ENCODE assay signal across 18 mouse cellular contexts in the genomic region with DNA sequence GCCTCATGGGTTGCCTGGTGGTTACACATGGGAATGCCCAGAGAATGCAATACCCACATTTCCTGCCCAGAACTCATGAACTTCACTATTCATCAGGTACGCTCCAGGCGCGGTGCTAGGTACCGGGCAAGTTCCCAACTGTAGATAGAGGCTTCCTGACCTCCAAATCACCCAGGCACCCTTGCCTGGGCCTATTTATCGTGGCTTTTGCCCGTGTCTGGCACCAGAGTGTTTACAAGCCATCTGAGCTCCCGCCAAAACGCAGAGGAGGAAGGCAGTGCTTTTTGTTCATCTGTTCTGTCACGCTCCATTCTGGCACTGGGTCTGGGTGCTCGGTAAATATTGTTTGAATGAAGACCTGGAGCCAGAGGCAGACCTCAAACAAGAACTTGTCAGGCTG. TPM values are rescaled to one million over a fixed set of nuclear protein-coding genes. Genes with fewer than 3 reads are reported as not detected.
"Had no signal": no experiment of that assay in that cellular context is flagged by ENCODE, and none has a peak within 500 bp of the region (broad histone marks: within the 10 kb centered on the region; RNA-seq: fewer than 3 reads in every experiment).

No protein-coding gene starts in this region.

- ATAC-seq: intestine, postnatal 0 days; liver, embryonic 12.5 days had no signal

- H3K9ac ChIP-seq: liver, embryonic 12.5 days; midbrain, embryonic 13.5 days; neural tube, embryonic 15.5 days had no signal

- H3K4me1 ChIP-seq: limb, embryonic 10.5 days; liver, embryonic 12.5 days had no signal

- H3K4me2 ChIP-seq: liver, embryonic 12.5 days; midbrain, embryonic 13.5 days; neural tube, embryonic 15.5 days had no signal

- H3K4me3 ChIP-seq: left cerebral cortex, adult 2 months; limb, embryonic 10.5 days; liver, embryonic 12.5 days; midbrain, embryonic 13.5 days; neural tube, embryonic 15.5 days had no signal

- H3K9me3 ChIP-seq: limb, embryonic 10.5 days; liver, embryonic 12.5 days; midbrain, embryonic 13.5 days; neural tube, embryonic 15.5 days had no signal

- H3K27me3 ChIP-seq: liver, embryonic 12.5 days; midbrain, embryonic 13.5 days; neural tube, embryonic 15.5 days had no signal

- H3K36me3 ChIP-seq: limb, embryonic 10.5 days; liver, embryonic 12.5 days; neural tube, embryonic 15.5 days had no signal

- H3K27ac ChIP-seq: left cerebral cortex, adult 2 months; limb, embryonic 10.5 days; liver, embryonic 12.5 days; midbrain, embryonic 13.5 days had no signal

- DNase-seq: kidney, adult 8-10 months; kidney, postnatal 25 days; right cerebral cortex, adult 18-20 months; right cerebral cortex, postnatal 25 days; thymus, adult 2 months; thymus, postnatal 25 days had no signal

RNA-seq across cellular contexts. Expression of a gene that starts 0.8 kb away (rescaled TPM):
- total RNA-seq: layer of hippocampus, adult 18-20 months; left cerebral cortex, adult 2 months; left cerebral cortex, postnatal 14 days; megakaryocyte-erythroid progenitor cell, adult 5-6 weeks had no signal
- polyA plus RNA-seq: intestine, postnatal 0 days; kidney, embryonic 16.5 days; limb, embryonic 10.5 days; liver, embryonic 12.5 days; liver, embryonic 16.5 days; neural tube, embryonic 15.5 days; urinary bladder, adult 2 months had no signal
